Mouse (Mus musculus): Measurements from ENCODE around the gene Zc3h4. TPM values are rescaled to one million over a fixed set of nuclear protein-coding genes. Genes with fewer than 3 reads are reported as not detected.
A peak's percentile ranks its signal among the peaks of the same experiment; 100 is the strongest.

Gene Zc3h4
- polyA plus RNA-seq, 1 experiment from 2014 or later = 15.9 TPM

DNA sequence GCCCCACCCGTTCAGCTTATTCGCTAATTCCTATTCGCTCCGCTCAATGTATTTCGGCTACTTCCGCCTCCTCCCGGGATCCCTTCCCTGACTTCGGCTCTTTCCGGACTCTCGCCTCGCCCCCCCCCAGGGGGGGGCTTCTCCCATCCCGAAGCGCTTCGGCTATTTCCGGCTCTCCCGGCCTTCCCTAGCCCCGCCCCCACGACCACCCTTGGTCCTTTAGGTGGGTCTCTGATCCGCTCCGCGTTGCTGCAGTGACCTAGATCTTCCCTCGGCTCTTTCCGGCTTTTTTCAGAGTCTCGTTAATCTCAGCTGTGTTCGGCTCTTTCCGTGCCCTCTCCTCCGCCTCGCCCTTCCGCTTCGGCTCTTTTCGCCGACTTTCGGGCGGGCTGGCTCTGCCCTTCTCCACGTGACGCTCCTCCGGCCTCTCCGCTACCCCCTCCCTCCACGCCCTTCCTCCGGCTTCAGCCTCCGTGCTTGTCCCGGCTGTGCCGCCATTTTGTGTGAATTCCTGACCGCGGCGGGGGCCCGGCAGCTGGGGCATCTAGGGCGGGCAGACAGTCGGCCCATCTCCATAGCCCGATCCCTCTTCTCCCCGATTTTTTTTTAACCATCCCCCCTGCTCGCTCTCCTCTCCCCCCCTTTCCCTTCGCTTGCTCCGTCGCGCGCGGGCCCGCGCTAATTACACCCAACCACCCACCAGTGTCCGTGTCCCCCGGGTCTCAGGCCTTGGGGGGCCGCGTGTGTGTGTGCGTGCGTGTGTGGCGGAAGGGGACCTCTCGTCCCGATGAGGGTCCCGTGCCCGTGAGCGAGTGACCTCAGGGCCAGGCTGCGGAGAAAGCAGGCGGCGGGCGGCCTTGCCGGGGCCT lies 656 bp upstream of the Zc3h4 start:
- DNase-seq (ENCODE audit: low spot score) = peak; percentile 100

- peak; percentile 48 for DNase-seq (ENCODE audit: low spot score)
These were observed 1.3 kb downstream of the Zc3h4 start for GRCm38 (mm10) chr7:16401991-16402431.

GRCm38 (mm10) chr7:16402449-16402848 lies 1.7 kb downstream of the Zc3h4 start:
- peak; percentile 30 for DNase-seq (ENCODE audit: low spot score)

GRCm38 (mm10) chr7:16402968-16403948 lies 2.5 kb downstream of the Zc3h4 start:
- peak; percentile 51 for DNase-seq (ENCODE audit: low spot score)

DNA sequence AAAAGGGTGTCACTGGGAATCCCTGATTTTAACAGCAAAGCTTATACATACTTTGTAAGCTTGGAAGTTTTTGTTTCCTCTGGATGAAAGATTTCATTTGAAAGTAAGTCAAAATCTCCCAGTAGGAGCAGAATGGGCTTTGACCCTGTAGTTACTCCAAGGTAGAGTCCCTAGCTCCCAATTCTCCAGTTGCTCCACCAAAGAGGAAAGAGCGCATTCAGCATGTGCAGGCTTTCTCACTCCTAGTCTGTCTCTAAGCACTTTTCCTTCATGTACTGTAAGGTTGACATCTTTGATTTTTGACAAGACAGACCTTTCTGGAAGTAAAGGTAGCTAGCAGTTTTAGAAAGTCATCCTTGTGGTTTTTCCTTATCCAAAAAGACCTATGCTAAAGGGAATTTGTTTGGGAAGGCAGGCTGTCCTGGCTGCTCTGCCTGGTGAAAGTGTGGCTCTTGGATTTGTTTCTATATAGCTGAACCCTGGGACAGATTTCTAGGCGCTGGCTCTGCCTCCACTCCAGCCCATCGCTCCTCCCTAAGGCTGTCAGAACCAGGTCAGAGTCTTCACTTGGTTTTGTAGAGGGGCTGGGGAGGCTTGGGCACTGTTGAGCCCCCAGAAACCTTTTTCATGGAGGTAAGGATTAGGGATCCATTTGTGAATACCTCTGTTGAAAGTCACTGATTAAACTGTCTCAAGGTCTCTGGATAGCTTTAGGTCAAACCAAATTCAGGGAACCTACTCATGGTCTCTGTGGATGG lies 3.8 kb downstream of the Zc3h4 start:
- DNase-seq (ENCODE audit: low spot score) = no peak

DNA sequence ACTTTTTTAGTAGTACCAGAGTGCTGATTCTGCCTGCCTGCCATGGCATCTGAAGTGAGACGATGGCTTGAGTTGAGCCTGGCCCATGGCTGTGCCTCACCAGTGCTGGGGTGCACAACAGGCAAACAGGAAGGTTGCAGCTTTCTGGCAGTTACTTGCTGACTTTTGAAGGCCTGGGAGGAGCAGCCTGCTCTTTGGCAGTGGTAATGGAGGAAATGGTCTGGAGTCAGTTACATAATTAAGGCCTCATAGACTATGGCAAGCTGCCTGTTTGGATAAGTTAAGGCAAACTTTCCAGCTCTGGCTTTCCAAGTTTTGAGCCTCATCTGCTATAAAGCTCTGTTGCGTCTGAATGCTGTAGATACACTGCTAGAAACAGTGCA lies 4.4 kb downstream of the Zc3h4 start:
- DNase-seq (ENCODE audit: low spot score) = peak; percentile 60

- DNase-seq (ENCODE audit: low spot score) = peak; percentile 78
These were observed 5.0 kb downstream of the Zc3h4 start for GRCm38 (mm10) chr7:16405516-16406351.

DNA sequence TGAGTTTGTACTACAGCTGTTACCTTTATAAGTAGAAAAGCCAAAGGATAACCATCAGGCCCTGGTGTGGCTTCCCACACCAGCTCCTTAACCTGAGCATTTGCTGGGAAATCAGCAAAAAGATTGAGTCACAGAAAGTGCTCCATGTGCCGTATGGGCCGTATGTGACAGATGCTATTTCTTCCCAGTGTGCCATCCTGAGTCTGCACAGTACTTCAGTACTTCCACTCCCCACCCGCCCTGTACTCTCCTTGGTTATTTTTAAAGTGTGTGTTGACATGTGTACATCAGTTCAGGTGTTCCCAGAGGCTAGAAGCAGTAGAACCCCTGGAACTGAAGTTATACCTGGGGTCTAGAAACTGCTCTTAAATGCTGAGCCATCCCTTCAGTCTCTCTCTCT lies 6.3 kb downstream of the Zc3h4 start:
- no peak for DNase-seq (ENCODE audit: low spot score)

GRCm38 (mm10) chr7:16411100-16411499 lies 10.4 kb downstream of the Zc3h4 start:
- DNase-seq (ENCODE audit: low spot score) = no peak

GRCm38 (mm10) chr7:16412220-16412896 lies 11.6 kb downstream of the Zc3h4 start:
- DNase-seq (ENCODE audit: low spot score) = no peak

- DNase-seq (ENCODE audit: low spot score) = no peak
These were observed 12.2 kb downstream of the Zc3h4 start for GRCm38 (mm10) chr7:16412930-16413329.

- DNase-seq (ENCODE audit: low spot score) = no peak
These were observed 14.7 kb downstream of the Zc3h4 start for GRCm38 (mm10) chr7:16415426-16415825.

DNA sequence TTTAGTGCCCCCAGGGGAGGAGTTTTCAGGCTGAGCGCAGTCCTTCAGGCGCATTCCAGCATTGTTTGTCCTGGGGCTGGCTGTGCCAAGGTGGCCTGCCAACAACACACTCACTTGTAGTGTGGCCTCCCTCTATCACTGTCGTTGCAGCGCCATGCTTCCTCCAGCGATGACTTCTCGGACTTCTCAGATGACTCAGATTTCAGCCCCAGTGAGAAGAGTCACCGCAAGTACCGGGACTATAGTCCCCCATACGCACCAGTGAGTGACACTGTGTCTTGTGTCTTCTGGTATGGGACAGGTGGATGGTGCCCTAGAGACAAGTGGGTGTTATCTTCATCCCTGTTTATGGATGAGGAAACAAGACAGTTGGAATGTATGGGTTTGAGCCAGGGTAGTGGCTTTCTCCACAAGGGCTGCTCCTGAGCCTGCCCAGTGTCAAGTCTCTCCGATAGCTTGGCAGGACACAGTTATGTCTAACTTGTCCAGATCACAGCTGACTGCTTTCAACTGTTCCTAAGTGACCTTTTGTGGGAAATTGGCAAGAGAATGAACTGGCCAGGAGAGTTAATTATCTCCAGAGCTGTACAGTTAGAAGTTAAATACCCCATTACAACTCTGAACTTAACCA lies 16.5 kb downstream of the Zc3h4 start:
- DNase-seq (ENCODE audit: low spot score) = no peak

DNA sequence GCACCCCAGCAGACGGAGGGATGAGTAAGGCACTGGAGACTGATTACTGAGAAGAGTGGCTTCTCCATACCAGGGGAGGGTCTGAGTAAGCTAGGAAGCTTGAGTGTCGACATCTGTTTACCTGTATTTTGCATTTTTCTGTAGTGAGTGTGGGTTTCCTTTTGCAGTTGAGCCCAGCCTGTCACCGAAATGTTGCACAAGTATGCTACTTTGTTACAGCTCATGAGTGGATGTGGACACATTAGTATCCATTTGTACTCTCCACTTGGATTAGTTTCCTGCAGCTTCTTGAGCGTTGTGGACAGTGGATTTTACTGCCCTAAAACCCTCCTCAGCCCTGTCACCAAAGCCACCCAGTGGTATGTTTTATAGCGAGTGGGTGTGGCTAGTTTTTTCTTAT lies 18.0 kb downstream of the Zc3h4 start:
- no peak for DNase-seq (ENCODE audit: low spot score)

GRCm38 (mm10) chr7:16420493-16421118 lies 19.9 kb downstream of the Zc3h4 start:
- DNase-seq (ENCODE audit: low spot score) = no peak

DNA sequence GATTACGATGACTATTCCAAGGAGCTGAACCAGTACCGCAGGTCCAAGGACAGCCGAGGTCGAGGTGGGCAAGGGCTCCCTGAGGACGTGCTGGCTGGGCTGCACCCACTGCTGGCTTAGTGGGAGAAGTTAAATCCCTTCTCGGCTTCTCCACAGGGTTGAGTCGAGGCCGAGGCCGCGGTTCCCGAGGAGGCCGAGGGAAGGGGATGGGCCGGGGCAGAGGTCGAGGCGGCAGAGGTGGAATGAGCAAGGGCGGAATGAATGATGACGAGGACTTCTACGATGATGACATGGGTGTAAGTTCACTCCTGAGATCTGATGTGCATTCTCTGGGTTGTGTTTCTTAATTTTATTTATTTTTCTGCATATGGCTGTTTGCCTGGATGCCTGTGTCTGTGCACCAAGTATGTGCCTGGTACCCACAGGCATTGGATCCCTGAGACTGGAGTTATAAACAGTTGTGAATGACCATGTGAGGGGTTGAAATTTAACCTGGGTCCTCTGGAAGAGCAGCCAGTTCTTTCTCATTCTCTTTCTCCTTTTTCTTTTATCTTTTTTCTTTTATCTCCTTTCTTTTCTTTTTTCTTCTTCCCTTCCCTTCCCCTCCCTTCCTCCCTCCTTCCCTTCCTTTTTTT lies 21.6 kb downstream of the Zc3h4 start:
- DNase-seq (ENCODE audit: low spot score) = no peak

GRCm38 (mm10) chr7:16423731-16424130 lies 23.0 kb downstream of the Zc3h4 start:
- DNase-seq (ENCODE audit: low spot score) = no peak

DNA sequence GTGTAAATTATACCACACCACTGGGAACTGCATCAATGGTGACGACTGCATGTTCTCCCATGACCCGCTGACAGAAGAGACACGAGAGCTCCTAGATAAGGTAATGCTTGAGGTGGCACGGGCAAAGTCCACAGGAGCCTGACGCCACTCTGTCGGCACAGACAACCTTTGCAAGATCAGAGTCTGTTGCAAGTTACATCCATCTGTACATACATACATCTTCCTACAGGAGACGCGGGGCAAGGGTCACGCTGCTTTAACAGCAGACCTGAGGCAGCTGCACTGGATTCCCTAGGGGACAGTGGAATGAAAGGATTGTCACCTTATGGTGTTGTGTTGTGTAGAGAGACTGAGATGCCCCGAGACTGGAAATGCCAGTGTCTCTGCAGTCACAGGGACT lies 25.0 kb downstream of the Zc3h4 start:
- DNase-seq (ENCODE audit: low spot score) = no peak
